Mouse (Mus musculus) frontal cortex, postnatal 25 days (tissue): ENCODE results near the gene Acot12.

Source experiments
- DNase-seq, 2 experiments: peaks; one replicate each; pipeline ENCODE4 v3.0.0; 2022; ENCODE audit warnings: low spot score in 2 of 2

Acot12 gene

GRCm38 (mm10) chr13:91741280-91742047 is at the start of gene Acot12:
Acot12 (plus strand) TSS chr13:91741512.
- no peak for DNase-seq

- no peak for DNase-seq
Observed at GRCm38 (mm10) chr13:91693615-91694014, 47.7 kb upstream of the Acot12 start.

DNA sequence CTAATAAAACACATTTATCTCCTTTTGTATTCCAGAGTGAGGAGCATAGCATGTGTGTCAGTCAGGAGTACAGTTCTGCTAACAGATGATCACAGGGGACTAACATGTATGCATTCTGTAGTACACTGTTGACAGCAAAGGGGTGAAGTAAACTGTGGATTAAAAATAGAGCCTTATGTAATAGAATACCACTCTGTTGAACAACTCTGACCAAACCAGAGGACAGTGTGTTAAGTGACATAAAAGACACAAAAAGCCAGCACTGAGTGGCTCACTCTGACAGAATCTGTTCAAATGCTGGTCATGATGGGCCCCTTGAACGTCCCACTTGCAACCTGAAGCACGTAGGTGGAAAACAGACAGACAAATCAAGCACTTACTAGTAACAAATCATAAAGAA is 45.9 kb upstream of the Acot12 start:
- no peak for DNase-seq

- DNase-seq, result no peak
Observed at GRCm38 (mm10) chr13:91696109-91696645, 45.1 kb upstream of the Acot12 start.

DNA sequence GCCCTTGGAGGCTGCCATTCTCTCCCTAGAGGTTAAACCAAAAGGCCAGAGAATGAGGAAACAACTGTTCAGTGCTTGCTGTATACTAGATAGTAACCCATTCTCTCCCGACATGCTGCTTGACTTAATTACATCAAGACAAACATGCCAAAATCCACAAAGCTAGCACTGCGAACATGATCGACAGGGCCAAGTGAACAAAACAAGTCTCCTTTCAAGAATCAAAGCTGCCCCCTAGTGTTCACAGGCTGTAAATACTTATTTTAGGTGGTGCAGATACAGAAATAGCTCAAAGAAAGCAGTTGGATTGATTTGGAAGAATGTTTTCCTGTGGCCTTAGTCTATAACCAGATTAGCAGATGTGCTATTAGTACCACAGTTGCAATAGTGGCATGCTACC is 44.3 kb upstream of the Acot12 start:
- DNase-seq, result no peak

GRCm38 (mm10) chr13:91702337-91702736 is 39.0 kb upstream of the Acot12 start:
- no peak for DNase-seq

DNA sequence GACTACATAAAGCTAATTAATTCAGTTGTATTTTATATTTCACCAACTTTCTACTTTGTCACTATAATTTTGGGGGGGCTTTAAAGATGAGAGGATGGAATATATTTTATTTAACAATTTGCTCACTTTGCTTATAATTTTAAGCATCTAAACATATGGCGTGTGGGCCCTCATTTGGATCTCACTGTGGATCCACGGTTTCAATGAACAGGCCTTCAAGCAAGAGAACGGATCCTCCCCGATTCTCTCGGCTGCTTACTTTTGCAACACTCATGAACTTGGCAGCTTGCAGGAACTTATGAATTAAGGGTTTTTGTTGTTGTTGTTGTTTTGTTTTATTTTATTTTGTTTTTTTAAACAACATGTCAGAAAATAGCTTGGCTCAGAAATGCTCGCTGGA is 21.8 kb upstream of the Acot12 start:
- no peak for DNase-seq

GRCm38 (mm10) chr13:91723108-91723735 is 18.1 kb upstream of the Acot12 start:
- DNase-seq, result no peak

DNA sequence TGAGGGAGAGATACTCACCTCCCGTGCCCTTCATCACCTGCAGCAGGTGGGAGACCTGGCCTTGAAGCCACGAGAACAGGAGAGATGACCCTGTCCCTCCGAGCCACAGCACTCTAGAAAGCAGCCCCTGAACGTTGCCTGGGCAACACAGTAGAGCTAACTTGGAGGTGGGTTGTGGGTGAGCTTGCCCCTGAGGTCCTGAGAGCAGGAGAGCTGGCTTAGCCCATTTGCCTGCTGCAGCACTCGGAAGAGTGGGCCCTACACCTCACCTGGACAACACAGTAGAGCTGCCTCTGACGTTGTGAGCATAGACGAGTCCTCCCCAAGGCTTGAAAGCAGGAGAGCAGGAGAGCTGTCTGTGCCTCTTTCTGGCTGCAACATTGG is 17.6 kb upstream of the Acot12 start:
- DNase-seq, result no peak

- no peak for DNase-seq
Observed at GRCm38 (mm10) chr13:91724211-91724610, 17.1 kb upstream of the Acot12 start.

- no peak for DNase-seq
Observed at GRCm38 (mm10) chr13:91725130-91725529, 16.2 kb upstream of the Acot12 start.

DNA sequence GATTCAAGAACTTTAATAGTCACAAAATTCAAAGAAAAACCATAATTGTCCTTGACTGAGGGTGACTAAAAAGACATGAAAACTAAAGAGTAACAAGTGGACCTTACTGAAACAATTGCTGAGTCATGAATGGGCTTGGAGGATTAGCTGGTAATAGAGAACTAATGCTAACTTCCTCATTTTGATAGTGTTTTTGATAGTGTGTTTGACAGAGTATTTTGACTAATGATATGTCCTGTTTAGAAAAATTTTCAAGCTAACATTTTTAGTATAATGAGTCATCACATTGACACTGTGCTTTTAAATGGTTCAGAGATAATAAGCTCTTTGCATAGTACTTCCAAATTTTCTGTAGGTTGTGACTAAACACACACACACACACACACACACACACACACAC is 13.4 kb upstream of the Acot12 start:
- no peak for DNase-seq

GRCm38 (mm10) chr13:91737191-91737590 is 4.1 kb upstream of the Acot12 start:
- no peak for DNase-seq

GRCm38 (mm10) chr13:91740851-91741250 is 461 bp upstream of the Acot12 start:
- no peak for DNase-seq

DNA sequence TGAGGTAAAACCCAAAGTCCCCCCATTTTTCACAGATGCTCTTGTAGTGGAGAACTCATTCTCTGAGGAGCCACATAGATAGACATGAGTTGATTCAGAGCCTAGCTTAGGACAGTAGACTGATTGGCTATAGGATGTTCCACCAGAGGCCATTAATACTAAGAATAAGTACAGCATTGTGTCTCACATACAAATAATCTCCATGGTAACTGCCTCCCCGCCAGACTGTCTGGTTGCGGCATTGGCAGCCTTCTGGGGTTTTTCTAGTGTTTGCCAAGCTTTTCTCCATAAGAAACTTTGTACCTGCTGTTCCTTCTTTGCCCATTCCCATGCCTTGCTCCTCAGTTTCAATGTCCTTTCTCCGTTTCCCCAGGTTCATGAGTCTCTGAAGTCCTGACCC is 1.9 kb downstream of the Acot12 start:
- no peak for DNase-seq

DNA sequence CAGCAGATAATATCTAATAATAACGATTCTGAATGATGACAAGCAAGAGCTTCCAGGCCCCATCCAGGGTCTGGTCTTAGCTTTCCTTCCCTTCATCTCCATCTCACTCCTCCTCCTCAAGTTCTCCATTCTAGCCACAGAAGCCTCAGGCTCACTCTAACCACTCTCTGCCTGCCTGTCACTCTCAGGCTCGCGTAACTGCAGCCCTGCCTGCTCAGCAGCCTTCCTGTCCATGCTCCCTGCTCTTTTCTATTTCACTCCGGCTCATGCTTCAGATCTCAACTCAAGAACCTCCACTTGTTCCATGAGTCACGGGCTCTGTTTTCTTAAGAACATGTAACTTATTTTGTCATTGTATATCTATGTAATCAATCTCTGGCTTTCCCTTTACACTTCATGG is 5.2 kb downstream of the Acot12 start:
- DNase-seq, result no peak

GRCm38 (mm10) chr13:91748401-91748800 is 7.1 kb downstream of the Acot12 start:
- no peak for DNase-seq

- DNase-seq, result no peak
Observed at GRCm38 (mm10) chr13:91749981-91750380, 8.7 kb downstream of the Acot12 start.

GRCm38 (mm10) chr13:91753724-91754123 is 12.4 kb downstream of the Acot12 start:
- DNase-seq, result no peak

GRCm38 (mm10) chr13:91754762-91755161 is 13.4 kb downstream of the Acot12 start:
- DNase-seq, result no peak

DNA sequence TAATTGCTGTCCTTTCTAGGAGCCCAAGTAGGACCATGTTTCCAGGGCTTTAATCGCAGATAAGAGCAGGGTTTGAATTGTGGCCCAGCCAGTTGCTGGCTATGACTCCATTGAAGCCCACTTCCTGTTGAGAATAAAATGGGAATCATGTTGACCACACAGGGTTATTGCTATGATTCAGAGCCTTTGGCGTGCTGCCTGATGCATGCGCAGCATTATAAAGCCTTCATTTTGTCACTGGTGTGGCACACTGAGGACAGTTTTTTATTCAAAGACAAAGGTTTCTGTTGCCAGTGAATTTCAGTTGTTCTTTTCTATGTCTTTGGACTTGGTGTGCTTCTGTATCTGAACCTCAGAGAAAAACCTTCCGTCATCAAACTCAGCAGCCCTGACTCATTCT is 14.9 kb downstream of the Acot12 start:
- DNase-seq, result no peak

DNA sequence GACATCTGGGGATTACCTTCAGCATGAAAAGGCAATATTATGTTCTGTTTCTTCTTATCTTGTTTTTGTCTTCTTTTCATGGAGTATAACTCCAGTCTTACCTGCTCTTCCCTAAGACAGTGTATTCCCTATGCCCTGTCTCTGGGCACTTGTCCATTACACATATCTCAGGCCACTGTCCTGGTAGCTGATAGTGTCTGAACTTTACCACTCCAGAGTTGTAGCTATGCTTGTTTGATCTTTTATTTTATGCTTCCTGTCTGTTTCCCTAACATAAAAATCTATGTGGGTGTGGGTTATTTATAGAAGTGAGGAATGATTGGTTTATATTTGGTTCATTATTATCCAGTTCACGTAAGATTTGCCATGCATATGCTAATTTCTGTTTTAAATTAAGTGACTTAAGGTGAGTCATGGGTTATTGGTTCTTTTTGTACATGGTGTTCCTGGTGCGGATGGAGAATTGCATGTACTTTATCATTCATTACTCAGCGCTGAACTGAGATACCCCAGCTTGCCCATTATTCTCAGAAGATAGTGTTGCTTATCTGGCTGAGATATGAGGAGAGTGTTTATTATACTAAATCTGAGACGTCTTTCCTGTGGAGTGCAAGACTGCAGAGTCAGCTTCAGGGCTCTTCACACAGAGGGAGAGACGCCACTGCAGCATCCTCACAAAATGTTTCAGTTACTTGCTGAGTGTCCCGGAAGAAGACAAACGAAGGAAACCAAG is 17.2 kb downstream of the Acot12 start:
- no peak for DNase-seq

GRCm38 (mm10) chr13:91759791-91760190 is 18.5 kb downstream of the Acot12 start:
- no peak for DNase-seq
